Mouse (Mus musculus): ENCODE measurements around the gene Cyth1.

Cyth1 gene

DNA sequence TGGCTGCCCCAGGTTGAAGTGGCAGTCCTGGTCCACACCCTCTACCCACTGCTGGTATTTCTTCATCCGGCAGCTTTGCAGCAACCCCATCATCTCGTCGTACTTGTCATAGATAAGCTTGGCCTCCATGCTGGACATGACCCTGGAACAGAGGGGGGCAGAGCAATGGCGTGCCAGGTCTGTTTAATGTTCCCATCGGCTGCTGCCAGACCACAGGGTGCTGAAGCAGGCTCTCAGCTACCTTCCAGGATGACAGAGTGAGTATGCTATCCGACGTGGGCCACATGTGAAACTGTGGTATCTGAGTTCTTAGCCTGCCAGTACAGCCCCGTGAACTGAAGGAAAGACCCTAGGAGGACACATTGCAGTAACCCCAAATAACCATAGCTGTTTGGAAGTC is 129.6 kb downstream of the Cyth1 start:
- no peak for DNase-seq (ENCODE audit: low read depth, low spot score)

DNA sequence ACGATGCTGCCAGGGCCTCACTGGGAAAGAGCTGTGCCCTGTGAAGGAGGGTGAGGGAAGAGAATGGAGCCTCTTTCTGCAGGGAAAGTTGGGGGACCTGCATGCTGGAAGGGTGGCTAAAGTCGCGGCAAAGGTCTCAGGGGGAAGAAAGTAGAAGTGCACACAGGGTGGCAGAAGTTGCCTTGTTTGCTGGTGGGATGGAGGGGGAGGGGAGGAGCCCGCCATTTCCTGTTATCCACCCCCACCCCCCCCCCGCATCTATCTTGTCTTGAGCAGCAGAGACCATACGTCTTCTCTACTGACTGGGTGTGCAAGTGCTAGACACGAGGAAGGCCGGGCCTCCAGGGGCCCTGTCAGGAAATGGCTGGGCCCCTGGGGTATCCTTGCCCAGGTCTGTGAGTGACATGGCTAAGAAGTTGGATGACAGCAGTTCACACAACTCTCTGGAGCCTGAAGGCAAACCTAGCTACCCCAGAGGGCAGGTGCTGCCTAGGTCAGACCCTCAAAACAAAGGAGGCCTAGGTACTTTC is 133.7 kb downstream of the Cyth1 start:
- no peak for DNase-seq (ENCODE audit: low read depth, low spot score)

DNA sequence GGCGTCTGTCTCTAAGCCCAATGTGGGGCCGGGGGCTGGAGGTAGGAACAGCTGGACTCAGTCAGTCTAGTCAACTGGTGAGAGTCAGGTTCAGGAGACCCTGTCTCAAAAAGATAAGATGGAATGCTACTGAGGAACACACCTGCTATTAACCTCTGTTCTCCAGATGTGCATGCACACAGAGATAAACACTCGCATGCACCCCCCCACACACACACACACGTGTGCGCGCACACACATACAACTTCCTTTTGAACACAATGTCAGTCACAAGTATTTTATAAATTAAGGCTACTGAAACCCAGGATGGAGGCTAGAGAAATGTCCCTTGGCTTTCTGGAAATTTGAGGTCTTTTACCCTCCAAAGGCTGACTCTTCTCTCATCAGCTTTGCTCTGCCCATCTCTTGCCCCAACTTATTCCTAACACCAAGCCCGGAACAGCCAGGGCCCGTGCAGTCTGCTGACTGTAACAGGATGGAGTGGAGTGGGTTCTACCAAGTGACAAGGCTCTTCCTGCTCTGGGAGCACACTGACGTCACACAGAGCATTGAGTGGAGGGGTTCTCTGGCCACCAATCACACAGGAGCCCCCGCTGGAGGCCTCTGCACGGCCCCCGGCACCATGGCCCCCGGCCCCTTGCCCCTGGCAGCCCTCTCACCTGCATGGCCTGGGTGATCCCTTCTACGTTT is 134.7 kb downstream of the Cyth1 start:
- DNase-seq (ENCODE audit: low read depth, low spot score), result no peak

DNA sequence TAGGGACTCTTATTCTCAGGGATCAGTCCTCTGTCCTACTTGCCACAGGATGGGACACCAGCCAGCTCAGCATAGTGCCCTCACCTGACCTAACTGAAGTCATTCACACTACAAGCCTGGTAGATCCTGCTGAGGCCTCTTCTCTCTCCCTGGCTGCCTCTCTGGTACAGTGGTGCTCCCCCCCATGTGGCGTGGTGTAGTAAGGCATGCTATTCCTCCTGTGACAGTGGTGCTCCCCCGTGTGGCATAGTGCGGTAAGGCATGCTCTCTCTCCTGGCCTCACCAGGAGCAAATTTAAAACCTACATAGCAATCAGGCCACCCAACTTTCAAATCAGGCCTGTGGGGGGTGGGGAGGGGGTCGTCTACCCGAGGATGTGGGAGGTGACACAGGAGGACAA is 144.4 kb downstream of the Cyth1 start:
- peak; percentile 39 for DNase-seq (ENCODE audit: low read depth, low spot score)

DNA sequence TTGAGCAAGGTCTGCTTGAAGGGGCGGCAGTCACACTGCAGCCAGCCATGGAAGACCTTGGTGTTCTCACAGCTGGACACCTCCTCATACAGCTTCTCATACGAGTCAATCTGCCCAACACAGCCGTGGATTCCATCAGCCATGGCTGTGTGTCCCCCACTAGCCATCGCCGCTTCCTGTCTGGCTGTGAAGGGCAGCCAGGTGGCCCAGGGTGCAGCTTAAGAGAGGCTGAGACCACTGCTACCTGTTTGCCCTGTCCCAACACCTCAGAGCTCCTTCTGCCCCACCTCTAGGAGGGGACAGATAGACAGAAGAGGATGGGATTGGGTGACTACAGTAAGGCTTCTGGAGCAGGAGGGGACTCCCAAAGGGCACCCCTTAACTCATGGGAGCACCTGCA is 145.0 kb downstream of the Cyth1 start:
- no peak for DNase-seq (ENCODE audit: low read depth, low spot score)

DNA sequence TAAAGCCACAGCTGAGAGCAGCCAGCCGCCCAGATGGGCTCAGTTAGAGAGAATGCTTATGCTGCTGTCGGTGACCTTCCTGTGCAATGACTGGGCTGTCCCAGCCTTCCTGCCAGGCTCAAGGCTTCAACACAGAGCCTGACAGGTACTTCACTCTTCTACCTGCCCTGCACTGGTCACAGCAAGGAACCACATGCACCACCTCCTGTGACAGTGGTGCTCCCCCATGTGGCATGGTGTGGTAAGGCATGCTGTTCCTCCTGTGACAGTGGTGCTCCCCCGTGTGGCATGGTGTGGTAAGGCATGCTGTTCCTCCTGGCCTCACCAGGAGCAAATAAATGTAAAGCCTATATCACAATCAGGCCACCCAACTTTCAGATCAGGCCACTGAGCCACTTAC is 145.6 kb downstream of the Cyth1 start:
- peak; percentile 61 for DNase-seq (ENCODE audit: low read depth, low spot score)

DNA sequence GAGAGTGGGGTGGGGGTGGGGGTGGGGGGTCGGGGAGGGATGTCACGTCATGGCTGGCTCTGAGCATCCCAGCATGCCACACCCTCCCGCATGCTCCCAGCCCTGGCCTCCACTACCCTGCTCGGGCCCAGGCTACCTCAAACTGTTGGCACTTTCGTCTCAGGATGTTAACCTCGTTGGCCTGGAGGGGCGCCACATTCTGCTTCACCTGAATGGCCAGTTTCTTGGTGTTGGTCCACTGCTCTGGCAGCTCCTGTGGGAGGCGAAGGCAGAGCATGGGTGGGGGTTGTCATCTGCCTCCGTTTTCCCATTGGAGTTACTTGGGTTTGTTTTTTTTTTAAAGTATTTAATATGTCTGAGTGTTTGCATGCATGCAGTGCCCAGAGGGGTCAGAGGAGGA is 147.3 kb downstream of the Cyth1 start:
- no peak for DNase-seq (ENCODE audit: low read depth, low spot score)

DNA sequence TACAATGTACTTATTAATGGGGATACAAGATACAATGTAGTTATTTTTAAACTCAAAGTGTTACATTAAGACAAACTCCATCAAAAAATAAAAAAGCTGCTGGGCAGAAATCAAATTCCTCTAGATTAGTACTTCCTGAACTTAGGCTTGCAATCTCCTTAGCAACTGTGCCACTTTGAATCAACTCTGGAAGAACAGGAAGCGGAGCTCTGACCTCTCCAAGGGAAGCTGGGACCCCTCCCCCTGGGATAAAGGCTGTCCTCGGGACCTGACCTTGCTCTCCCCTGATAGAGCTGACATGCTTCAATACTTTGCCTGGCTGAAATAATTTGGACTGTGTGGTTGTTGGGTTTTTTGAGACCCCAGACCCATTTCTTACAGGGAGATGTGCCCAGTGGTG is 151.7 kb downstream of the Cyth1 start:
- no peak for DNase-seq (ENCODE audit: low read depth, low spot score)

DNA sequence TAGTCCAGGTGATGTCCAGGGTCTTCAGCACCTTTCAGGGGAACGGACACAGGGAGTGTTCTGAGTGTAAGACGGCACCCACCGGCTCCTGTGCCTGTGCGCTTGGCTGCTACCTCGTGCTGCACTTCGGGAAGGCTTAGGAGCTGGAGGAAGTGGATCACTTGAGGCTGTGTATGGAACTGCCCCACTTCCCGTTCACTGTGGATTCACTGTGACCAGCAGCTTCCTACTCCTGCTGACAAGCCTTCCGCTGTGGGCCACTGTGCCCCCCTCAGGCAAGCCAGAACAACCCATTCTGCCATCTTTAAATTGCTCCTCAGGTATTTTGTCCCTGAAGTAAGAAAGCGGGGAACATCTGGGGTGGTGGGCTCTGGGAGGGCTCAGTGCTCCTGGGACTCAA is 153.4 kb downstream of the Cyth1 start:
- no peak for DNase-seq (ENCODE audit: low read depth, low spot score)

DNA sequence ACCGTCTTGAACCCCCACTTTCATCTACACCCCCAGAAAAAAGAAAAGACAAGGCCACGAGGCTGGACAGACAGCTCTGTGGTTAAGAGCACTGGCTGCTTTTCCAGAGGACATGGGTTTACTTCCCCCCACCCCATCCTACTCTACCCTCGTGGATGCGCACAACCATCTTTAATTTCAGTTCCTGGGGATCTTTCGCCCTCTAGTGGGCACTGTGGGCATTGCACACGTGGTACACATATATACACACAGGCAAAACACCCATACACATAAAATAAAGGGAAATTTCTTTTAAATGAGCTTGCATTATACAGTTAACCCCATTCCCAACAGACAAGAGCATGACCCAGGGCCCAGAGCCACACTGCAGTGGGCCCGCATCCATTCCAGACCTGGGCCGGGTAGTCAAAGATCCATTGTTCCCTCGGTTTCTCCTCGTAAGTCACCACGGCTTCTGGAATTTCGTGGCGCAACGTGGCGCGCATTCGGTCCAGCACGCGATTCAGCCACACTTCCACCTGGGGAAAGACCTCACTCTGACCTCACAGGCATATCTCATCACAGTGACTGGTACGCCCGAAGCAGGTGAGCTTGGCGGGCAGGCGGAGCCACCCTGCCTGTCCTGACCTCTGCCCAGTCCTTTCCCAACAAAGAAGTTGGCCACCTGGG is 157.3 kb downstream of the Cyth1 start:
- DNase-seq (ENCODE audit: low read depth, low spot score), result peak; percentile 25

DNA sequence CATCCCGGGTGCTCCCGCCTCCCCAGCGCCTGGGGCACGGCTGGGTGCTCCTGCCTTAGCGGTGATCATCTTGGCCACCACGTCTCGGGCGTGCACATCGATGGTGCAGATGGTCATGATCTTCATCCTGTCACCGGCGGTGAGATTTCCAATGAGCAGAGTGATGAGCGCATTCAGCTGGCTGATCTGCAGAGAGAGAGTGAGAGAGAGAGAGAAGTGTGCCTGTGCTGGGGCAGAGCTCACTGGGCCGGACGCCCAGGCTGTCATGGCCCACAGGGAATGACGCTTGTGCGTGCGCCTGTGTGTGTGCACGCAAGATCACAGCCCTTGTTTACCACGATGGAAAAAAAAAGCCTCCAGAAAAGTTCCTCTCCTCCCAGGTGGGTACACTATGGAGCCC is 159.5 kb downstream of the Cyth1 start:
- DNase-seq (ENCODE audit: low read depth, low spot score), result no peak

DNA sequence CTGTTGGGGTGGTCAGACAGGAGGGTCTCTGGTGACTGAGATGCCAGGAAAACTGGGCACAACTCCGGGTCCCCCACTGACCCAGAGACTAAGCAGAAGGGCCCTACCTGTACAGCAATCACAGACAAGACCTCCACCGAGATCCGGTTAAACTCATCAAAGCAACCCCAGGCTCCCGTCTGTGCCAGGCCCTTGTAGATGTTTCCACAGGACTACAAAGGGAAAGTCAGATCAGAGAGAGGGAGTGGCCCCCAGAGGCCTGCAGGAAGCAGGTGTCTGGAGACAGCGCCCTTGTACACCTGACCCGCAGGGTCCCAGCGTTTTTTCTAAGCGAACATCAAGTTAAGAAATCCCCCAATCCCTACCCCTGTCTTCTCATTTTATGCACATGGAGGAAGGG is 162.4 kb downstream of the Cyth1 start:
- DNase-seq (ENCODE audit: low read depth, low spot score), result no peak

DNA sequence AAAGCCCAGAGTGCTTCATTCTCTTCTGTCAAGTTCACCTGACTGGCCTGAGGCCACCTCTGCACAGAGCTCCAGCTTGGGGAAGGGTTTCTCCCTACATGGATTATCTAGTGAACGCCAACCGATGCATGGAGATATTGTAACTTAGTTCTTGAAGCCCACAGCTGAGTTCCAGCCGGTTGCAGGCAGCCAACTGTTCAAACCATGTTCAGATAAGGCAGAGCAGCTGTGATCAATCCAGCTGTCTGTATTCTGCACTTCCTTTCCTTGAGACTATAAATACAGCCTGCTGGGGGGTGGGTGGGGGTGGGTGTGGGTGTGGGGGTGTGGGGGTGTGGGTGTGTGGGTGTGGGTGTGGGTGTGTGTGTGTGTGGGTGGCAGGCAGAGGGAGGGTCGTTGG is 163.2 kb downstream of the Cyth1 start:
- DNase-seq (ENCODE audit: low read depth, low spot score), result no peak

DNA sequence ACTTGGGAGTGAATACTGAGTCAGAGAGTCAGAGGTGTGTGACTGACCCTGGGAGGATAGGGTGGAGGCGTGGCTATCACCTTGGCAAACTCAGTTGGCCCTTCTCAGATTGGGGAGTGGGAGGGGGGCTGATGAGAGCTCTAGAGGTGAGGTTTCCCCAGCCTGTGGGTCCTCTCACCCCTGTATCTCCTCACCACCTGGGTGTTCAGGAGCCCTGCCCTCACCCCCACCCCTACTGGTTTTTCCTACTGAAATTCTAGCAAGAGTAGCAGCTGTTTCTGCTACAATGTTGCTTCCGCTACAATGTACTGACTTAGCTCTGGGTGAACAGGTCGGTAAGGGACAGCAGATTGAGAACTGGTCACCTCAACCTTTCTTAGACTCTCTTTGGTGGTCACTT is 164.1 kb downstream of the Cyth1 start:
- DNase-seq (ENCODE audit: low read depth, low spot score), result no peak

DNA sequence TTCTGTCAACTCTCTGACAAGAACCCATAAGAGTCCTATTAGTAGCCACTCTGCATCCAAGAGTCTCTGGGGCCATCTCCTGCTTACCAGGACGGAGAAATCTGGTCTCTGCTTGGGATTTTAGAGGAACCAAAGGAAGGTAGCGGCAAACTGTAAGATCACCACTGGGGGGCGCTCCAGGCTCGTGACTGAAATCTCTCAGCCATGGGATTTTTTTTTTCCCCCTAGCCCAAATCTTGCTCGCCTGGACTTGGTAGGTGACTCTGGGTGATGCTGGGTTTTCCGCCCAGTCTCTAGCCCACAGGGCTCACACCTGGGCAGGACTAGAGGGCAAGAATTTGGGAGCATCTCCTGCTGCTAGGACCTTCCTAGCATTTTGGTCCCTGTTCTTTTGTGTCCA is 164.6 kb downstream of the Cyth1 start:
- no peak for DNase-seq (ENCODE audit: low read depth, low spot score)

DNA sequence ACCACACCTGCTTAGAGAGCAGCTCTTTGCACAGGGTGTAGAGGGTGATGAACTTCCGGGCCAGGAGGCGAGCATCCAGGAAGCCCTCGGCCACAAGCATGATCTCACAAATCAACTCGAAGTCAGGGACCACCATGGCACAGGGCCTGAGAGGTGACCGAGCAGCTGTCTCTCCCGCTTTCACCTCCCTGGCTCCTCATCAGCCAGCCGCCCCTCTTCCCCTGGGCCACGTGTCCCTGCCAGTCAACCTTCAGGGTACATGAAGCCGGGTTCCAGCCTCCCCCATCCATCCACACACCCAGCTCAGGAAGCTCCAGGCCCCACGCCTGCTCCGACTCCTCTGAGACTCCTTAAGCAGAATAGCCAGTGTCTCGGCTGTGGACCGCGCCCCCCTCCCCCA is 166.1 kb downstream of the Cyth1 start:
- no peak for DNase-seq (ENCODE audit: low read depth, low spot score)

Measured in c-Kit-negative CD71-positive TER-119-positive erythroid progenitor cells, embryonic 14.5 days (primary cell).